Mouse (Mus musculus): ENCODE data around the gene Iqce. TPM values are rescaled to one million over a fixed set of nuclear protein-coding genes. Genes with fewer than 3 reads are reported as not detected.

Iqce gene
- polyA plus RNA-seq, 1 experiment: 23.1 TPM

DNA sequence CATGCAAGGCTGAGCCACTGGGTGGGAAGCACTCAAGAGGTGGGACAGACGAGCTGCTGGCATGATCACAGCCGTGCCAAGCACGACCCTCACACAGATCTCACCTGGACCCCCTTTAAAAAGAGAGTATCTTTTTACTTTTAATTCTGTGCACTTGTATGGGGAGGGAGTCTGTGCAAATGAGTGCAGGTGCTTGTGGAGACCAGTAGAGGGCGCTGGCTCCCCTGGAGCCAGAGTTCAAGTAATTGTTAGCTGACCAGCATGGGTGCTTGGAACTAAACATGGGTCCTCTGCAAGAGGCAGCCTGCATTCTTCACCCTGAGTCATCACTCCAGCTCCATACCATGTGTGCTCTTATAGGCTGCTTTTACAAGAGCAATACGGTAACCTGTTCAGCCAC, 74.6 kb downstream of the Iqce start:
- no peaks in the 10 kb centered on the region for H3K27me3 ChIP-seq (replicated peaks; ENCODE audit: control insufficient read depth, insufficient read depth, low read length)
- TF ChIP-seq CTCF (conservative IDR thresholded peaks at IDR 0.05; ENCODE audit: insufficient read depth, insufficient read length, low read depth, low read length): 0 out of 2 replicates have a peak, but pooled peaks have one; percentile 7
- TF ChIP-seq POLR2A (IDR thresholded peaks at IDR 0.05; ENCODE audit: low read depth, low read length): no peak
- no peak for DNase-seq
- H3K27ac ChIP-seq (ENCODE audit: insufficient read depth, low read depth, low read length): no peak overlapping the region
- 96% methylated on average over 5 of the region's 5 CpGs for WGBS
- H3K4me3 ChIP-seq (ENCODE audit: insufficient read depth, low read depth, low read length): no peak overlapping the region
- H3K36me3 ChIP-seq (ENCODE audit: control insufficient read depth, insufficient read depth, low read length): peaks cover 3% of the 10 kb centered on the region; the same call in 1 of the 2 replicates
- H3K4me1 ChIP-seq (ENCODE audit: control insufficient read depth, insufficient read depth, low read length): no peaks in the 10 kb centered on the region

DNA sequence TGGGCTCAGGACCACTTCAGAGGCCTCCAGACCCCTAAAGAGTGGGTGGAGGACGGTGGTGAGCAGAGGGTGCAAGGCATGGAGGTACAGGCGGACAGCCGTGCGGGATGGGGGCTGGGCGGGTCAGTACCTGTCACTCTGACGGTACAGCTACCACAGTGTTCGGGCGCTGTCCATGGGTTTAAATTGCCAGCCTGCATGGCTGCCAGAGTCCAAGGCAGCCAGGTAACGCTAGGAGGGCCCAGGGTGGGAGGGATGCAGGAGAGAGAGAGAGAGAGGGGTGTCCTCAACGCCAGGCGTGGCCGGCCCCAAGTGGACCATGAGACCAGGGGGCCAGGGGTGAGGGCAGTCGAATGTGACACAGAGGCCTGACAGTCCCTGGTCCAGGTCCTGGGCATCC, 77.2 kb downstream of the Iqce start:
- Histone ChIP-seq H3K36me3 (ENCODE audit: control insufficient read depth, insufficient read depth, low read length) (peaks cover 3% of the 10 kb centered on the region; the same call in 1 of the 2 replicates), H3K4me1 (ENCODE audit: control insufficient read depth, insufficient read depth, low read length) (no peaks in the 10 kb centered on the region), H3K27ac (ENCODE audit: insufficient read depth, low read depth, low read length) (no peak overlapping the region), H3K4me3 (ENCODE audit: insufficient read depth, low read depth, low read length) (no peak overlapping the region), H3K27me3 (replicated peaks; ENCODE audit: control insufficient read depth, insufficient read depth, low read length) (no peaks in the 10 kb centered on the region)
- WGBS: 89% methylated on average over 13 of the region's 13 CpGs
- TF ChIP-seq POLR2A (IDR thresholded peaks at IDR 0.05; ENCODE audit: low read depth, low read length): no peak
- TF ChIP-seq CTCF (conservative IDR thresholded peaks at IDR 0.05; ENCODE audit: insufficient read depth, insufficient read length, low read depth, low read length): no peak
- DNase-seq: no peak

DNA sequence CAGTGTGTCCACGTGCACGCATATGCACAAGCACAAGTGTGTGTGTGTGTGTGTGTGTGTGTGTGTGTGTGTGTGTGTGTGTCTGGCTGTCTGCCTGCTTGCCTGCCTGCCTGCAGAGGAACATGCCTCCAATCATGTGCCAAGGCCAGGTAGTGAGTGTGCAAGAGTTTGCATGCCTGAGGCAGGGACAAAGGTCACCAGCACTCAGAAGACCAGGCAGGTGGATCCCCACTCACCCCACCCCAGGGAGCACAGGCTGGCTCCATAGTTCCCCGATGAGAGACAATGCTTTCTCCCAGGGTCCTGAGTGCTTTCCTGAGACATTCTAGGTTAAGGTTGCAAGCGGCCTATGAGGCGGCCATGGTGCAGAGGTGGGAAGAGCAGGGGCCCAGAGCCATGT, 77.9 kb downstream of the Iqce start:
- peaks cover 3% of the 10 kb centered on the region; the same call in 1 of the 2 replicates for H3K36me3 ChIP-seq (ENCODE audit: control insufficient read depth, insufficient read depth, low read length)
- DNase-seq: no peak
- no peaks in the 10 kb centered on the region for H3K4me1 ChIP-seq (ENCODE audit: control insufficient read depth, insufficient read depth, low read length)
- H3K27me3 ChIP-seq (replicated peaks; ENCODE audit: control insufficient read depth, insufficient read depth, low read length): no peaks in the 10 kb centered on the region
- H3K4me3 ChIP-seq (ENCODE audit: insufficient read depth, low read depth, low read length): no peak overlapping the region
- WGBS: 77% methylated on average over 5 of the region's 5 CpGs
- H3K27ac ChIP-seq (ENCODE audit: insufficient read depth, low read depth, low read length): no peak overlapping the region
- TF ChIP-seq CTCF (conservative IDR thresholded peaks at IDR 0.05; ENCODE audit: insufficient read depth, insufficient read length, low read depth, low read length) (no peak), POLR2A (IDR thresholded peaks at IDR 0.05; ENCODE audit: low read depth, low read length) (no peak)

DNA sequence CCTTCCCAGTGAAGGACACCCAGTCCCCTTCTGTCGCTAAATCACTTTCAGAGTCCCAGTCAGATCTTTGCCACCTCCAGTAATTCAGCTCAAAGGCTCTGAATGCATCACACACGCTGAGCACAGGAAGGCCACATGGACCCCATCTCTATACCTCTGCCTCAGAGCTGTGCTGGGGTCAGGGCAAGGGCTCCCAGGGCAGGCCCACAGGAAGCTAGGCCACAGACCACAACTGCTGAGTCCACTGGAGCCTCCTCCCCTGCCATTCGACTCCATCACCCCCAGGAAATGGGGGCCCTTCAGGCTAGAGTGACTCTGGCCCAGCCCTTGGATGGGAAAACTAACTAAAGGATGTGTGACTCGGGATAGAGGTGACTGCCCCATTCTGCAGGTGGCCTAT, 78.4 kb downstream of the Iqce start:
- H3K4me3 ChIP-seq (ENCODE audit: insufficient read depth, low read depth, low read length): no peak overlapping the region
- WGBS: 55% methylated on average over 4 of the region's 4 CpGs
- no peaks in the 10 kb centered on the region for H3K4me1 ChIP-seq (ENCODE audit: control insufficient read depth, insufficient read depth, low read length)
- H3K27me3 ChIP-seq (replicated peaks; ENCODE audit: control insufficient read depth, insufficient read depth, low read length): no peaks in the 10 kb centered on the region
- no peak overlapping the region for H3K27ac ChIP-seq (ENCODE audit: insufficient read depth, low read depth, low read length)
- no peak for DNase-seq
- H3K36me3 ChIP-seq (ENCODE audit: control insufficient read depth, insufficient read depth, low read length): 0 out of 2 replicates have a peak, but pooled peaks cover 3% of the 10 kb centered on the region
- no peak for TF ChIP-seq POLR2A (IDR thresholded peaks at IDR 0.05; ENCODE audit: low read depth, low read length)
- no peak for TF ChIP-seq CTCF (conservative IDR thresholded peaks at IDR 0.05; ENCODE audit: insufficient read depth, insufficient read length, low read depth, low read length)

DNA sequence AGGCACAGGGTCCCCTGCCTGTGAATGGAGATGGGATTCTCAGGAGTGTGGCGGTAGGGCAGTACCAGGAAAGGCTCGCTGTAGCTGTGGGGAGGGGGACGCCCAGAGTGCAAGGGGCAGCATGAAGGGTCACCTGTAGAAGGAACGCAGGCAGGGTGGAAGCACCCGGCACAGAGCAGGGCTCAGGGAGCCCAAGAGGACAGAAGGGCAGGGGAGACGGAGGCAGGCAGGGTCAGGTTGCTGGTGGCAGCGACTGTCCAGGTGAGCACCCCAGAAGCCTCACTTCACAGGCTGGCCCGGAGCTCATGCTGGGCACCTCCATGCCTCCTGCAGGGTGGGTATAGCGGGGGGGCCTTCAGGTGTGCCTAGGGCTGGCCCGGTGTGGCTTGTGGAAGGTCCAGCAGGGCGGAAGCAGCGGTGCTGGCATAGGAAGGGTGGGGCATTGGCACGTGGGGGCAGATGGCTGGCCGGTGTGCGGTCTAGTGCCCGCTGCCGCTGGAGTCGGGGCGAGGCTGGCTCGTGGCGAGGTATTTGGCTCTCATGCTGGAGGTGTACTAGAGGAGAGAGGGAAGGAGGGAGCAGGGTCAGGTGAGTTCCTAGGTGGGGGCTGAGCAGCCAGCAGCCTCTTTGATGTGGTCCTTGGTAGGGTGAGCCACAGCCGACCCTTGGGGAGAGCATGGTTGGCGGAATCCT, 79.1 kb downstream of the Iqce start:
- H3K4me3 ChIP-seq (ENCODE audit: insufficient read depth, low read depth, low read length): no peak overlapping the region
- DNase-seq: no peak
- H3K4me1 ChIP-seq (ENCODE audit: control insufficient read depth, insufficient read depth, low read length): no peaks in the 10 kb centered on the region
- no peak for TF ChIP-seq CTCF (conservative IDR thresholded peaks at IDR 0.05; ENCODE audit: insufficient read depth, insufficient read length, low read depth, low read length)
- no peak for TF ChIP-seq POLR2A (IDR thresholded peaks at IDR 0.05; ENCODE audit: low read depth, low read length)
- no peaks in the 10 kb centered on the region for H3K27me3 ChIP-seq (replicated peaks; ENCODE audit: control insufficient read depth, insufficient read depth, low read length)
- H3K36me3 ChIP-seq (ENCODE audit: control insufficient read depth, insufficient read depth, low read length): 0 out of 2 replicates have a peak, but pooled peaks cover 3% of the 10 kb centered on the region
- 92% methylated on average over 23 of the region's 23 CpGs for WGBS
- no peak overlapping the region for H3K27ac ChIP-seq (ENCODE audit: insufficient read depth, low read depth, low read length)

DNA sequence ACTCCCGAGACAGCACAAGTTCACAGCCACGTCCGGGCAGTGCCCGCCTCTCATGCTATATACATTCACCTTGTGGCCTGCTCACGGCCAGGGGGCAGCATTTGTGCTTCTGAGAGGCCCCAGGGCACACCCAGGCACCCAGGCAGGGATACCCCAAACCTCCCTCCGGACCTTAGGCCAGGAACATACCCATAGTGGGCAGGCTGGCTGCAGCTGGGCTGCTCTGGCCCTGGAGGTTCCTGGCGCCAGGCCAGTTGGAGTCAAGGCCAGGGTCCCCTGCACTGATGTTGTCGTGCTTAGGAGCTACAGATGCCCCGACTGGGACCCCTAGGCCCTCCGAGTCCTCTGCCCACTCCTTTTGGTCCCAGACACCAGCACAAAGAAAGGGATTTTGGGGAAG, 80.7 kb downstream of the Iqce start:
- WGBS: 65% methylated on average over 10 of the region's 10 CpGs
- TF ChIP-seq POLR2A (IDR thresholded peaks at IDR 0.05; ENCODE audit: low read depth, low read length) (no peak), CTCF (conservative IDR thresholded peaks at IDR 0.05; ENCODE audit: insufficient read depth, insufficient read length, low read depth, low read length) (no peak)

DNA sequence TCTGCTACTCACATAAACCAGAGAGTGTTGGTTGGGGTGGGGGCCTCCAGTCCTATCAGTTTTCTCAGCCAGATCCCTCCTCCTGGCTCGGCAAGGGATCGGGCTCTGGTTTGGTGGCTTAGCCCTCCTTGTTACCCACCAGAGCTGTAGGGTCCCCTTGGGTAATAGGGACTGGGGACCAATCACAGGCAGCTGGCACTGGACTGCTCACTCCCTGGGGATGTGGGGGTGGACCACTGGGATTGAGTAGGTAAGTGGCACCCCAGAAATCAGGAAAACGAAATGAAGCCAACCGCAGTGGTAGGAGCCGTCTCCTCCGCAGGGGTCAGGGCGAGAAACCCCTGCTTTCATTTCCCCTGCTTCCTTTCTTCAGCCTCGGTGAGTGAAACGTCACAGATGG, 81.1 kb downstream of the Iqce start:
- WGBS: 65% methylated on average over 9 of the region's 9 CpGs
- H3K36me3 ChIP-seq (ENCODE audit: control insufficient read depth, insufficient read depth, low read length): no peaks in the 10 kb centered on the region
- no peaks in the 10 kb centered on the region for H3K27me3 ChIP-seq (replicated peaks; ENCODE audit: control insufficient read depth, insufficient read depth, low read length)
- no peak overlapping the region for H3K27ac ChIP-seq (ENCODE audit: insufficient read depth, low read depth, low read length)
- no peaks in the 10 kb centered on the region for H3K4me1 ChIP-seq (ENCODE audit: control insufficient read depth, insufficient read depth, low read length)
- TF ChIP-seq POLR2A (IDR thresholded peaks at IDR 0.05; ENCODE audit: low read depth, low read length) (no peak), CTCF (conservative IDR thresholded peaks at IDR 0.05; ENCODE audit: insufficient read depth, insufficient read length, low read depth, low read length) (no peak)
- no peak overlapping the region for H3K4me3 ChIP-seq (ENCODE audit: insufficient read depth, low read depth, low read length)
- DNase-seq: no peak

More for the DNA sequence above, 80.7 kb downstream of the Iqce start:
- Histone ChIP-seq H3K27ac (ENCODE audit: insufficient read depth, low read depth, low read length) (no peak overlapping the region), H3K4me1 (ENCODE audit: control insufficient read depth, insufficient read depth, low read length) (no peaks in the 10 kb centered on the region), H3K27me3 (replicated peaks; ENCODE audit: control insufficient read depth, insufficient read depth, low read length) (no peaks in the 10 kb centered on the region), H3K36me3 (ENCODE audit: control insufficient read depth, insufficient read depth, low read length) (0 out of 2 replicates have a peak, but pooled peaks cover under 1% of the 10 kb centered on the region), H3K4me3 (ENCODE audit: insufficient read depth, low read depth, low read length) (no peak overlapping the region)
- no peak for DNase-seq
